Mouse (Mus musculus) ES-Bruce4 (cell line): ENCODE data around the gene Rimklb.

Experiments
- EP300 ChIP-seq: IDR thresholded peaks from 2 replicates; pipeline ENCODE4 v1.6.1; 2011; ENCODE audit warnings: low read depth, low read length; ENCODE audit not compliant: insufficient read depth
- POLR2A ChIP-seq: IDR thresholded peaks from one replicate; pipeline ENCODE4 v1.8.1; 2011; ENCODE audit warnings: low read length; ENCODE audit not compliant: insufficient read depth

GRCm38 (mm10) chr6:122534032-122534431 is 35.5 kb upstream of the Rimklb start:
- TF ChIP-seq POLR2A = no peak
- no peak for TF ChIP-seq EP300
